Mouse (Mus musculus): ENCODE results near the gene BC030867.
A peak's percentile ranks its signal among the peaks of the same experiment; 100 is the strongest.

Gene BC030867

GRCm38 (mm10) chr11:102248630-102249230, at the start of gene BC030867:
TSS of gene BC030867 (plus strand) at chr11:102248882.
- peak; percentile 97 for DNase-seq

- peak in 1 of 2 experiments; percentile 56 for DNase-seq
These were observed 48.8 kb upstream of the BC030867 start for GRCm38 (mm10) chr11:102199856-102200255.

- DNase-seq, result no peak
These were observed 47.3 kb upstream of the BC030867 start for GRCm38 (mm10) chr11:102201408-102201821.

GRCm38 (mm10) chr11:102206481-102206880, 42.2 kb upstream of the BC030867 start:
- DNase-seq, result peak in 1 of 2 experiments; percentile 37

- DNase-seq, result peak; percentile 71 to 77
These were observed 40.6 kb upstream of the BC030867 start for GRCm38 (mm10) chr11:102207825-102208777.

GRCm38 (mm10) chr11:102208846-102209245, 39.8 kb upstream of the BC030867 start:
- DNase-seq, result no peak

GRCm38 (mm10) chr11:102209742-102210141, 38.9 kb upstream of the BC030867 start:
- peak; percentile 40 to 54 for DNase-seq

- DNase-seq, result no peak
These were observed 38.5 kb upstream of the BC030867 start for GRCm38 (mm10) chr11:102210185-102210584.

- no peak for DNase-seq
These were observed 37.7 kb upstream of the BC030867 start for GRCm38 (mm10) chr11:102211011-102211410.

- no peak for DNase-seq
These were observed 36.7 kb upstream of the BC030867 start for GRCm38 (mm10) chr11:102211936-102212341.

GRCm38 (mm10) chr11:102214430-102215156, 34.1 kb upstream of the BC030867 start:
- peak; percentile 59 to 71 for DNase-seq

GRCm38 (mm10) chr11:102215511-102215910, 33.2 kb upstream of the BC030867 start:
- DNase-seq, result no peak

GRCm38 (mm10) chr11:102216056-102216885, 32.4 kb upstream of the BC030867 start:
- DNase-seq, result peak; percentile 64 to 74

- DNase-seq, result no peak
These were observed 31.8 kb upstream of the BC030867 start for GRCm38 (mm10) chr11:102216886-102217240.

GRCm38 (mm10) chr11:102217396-102217795, 31.3 kb upstream of the BC030867 start:
- DNase-seq, result no peak

- DNase-seq, result peak in 1 of 2 experiments; percentile 48
These were observed 30.7 kb upstream of the BC030867 start for GRCm38 (mm10) chr11:102217876-102218430.

- peak; percentile 94 to 97 for DNase-seq
These were observed 29.9 kb upstream of the BC030867 start for GRCm38 (mm10) chr11:102218783-102219182.

GRCm38 (mm10) chr11:102219247-102219993, 29.3 kb upstream of the BC030867 start:
- DNase-seq, result no peak

GRCm38 (mm10) chr11:102219994-102220346, 28.7 kb upstream of the BC030867 start:
- DNase-seq, result peak in 1 of 2 experiments; percentile 45

- DNase-seq, result peak in 1 of 2 experiments; percentile 12
These were observed 28.2 kb upstream of the BC030867 start for GRCm38 (mm10) chr11:102220451-102220850.
